Mouse (Mus musculus) left cerebral cortex, adult 11 months (tissue): ENCODE measurements at regions not wholly inside any gene's neighbourhood (a gene's known extent, or its start where the extent isn't known, plus 50 kb on each side); places are given as distances from the start of the nearest gene placed in this dataset.

Experiments used
- DNase-seq: peaks from one replicate; pipeline ENCODE4 v3.0.0; 2022; ENCODE audit warnings: low spot score

- DNase-seq = no peak
These were observed 253.5 kb upstream of the Cadm1 start for GRCm38 (mm10) chr9:47276303-47277005.

- no peak for DNase-seq
These were observed 250.6 kb upstream of the Cadm1 start for GRCm38 (mm10) chr9:47279410-47279809.

GRCm38 (mm10) chr9:47280146-47280545 lies 249.8 kb upstream of the Cadm1 start:
- no peak for DNase-seq

GRCm38 (mm10) chr9:47280598-47280997 lies 249.4 kb upstream of the Cadm1 start:
- DNase-seq = no peak

- no peak for DNase-seq
These were observed 246.1 kb upstream of the Cadm1 start for GRCm38 (mm10) chr9:47283746-47284455.

GRCm38 (mm10) chr9:47286930-47287722 lies 242.8 kb upstream of the Cadm1 start:
- no peak for DNase-seq

GRCm38 (mm10) chr9:47288587-47289199 lies 241.3 kb upstream of the Cadm1 start:
- no peak for DNase-seq

- no peak for DNase-seq
These were observed 229.3 kb upstream of the Cadm1 start for GRCm38 (mm10) chr9:47300633-47301032.

- DNase-seq = no peak
These were observed 222.7 kb upstream of the Cadm1 start for GRCm38 (mm10) chr9:47307125-47307751.

GRCm38 (mm10) chr9:47307752-47308500 lies 222.0 kb upstream of the Cadm1 start:
- DNase-seq = no peak

- DNase-seq = no peak
These were observed 216.5 kb upstream of the Cadm1 start for GRCm38 (mm10) chr9:47313433-47313832.

GRCm38 (mm10) chr9:47314236-47314635 lies 215.7 kb upstream of the Cadm1 start:
- no peak for DNase-seq

GRCm38 (mm10) chr9:47320345-47320744 lies 209.6 kb upstream of the Cadm1 start:
- DNase-seq = no peak

- no peak for DNase-seq
These were observed 208.7 kb upstream of the Cadm1 start for GRCm38 (mm10) chr9:47321106-47321789.

- no peak for DNase-seq
These were observed 207.7 kb upstream of the Cadm1 start for GRCm38 (mm10) chr9:47322293-47322692.

GRCm38 (mm10) chr9:47323051-47323450 lies 206.9 kb upstream of the Cadm1 start:
- DNase-seq = no peak

- DNase-seq = peak; percentile 9
These were observed 202.4 kb upstream of the Cadm1 start for GRCm38 (mm10) chr9:47327575-47327974.

- peak; percentile 15 for DNase-seq
These were observed 197.0 kb upstream of the Cadm1 start for GRCm38 (mm10) chr9:47332929-47333328.

- DNase-seq = no peak
These were observed 191.8 kb upstream of the Cadm1 start for GRCm38 (mm10) chr9:47338221-47338620.

GRCm38 (mm10) chr9:47346527-47347111 lies 183.4 kb upstream of the Cadm1 start:
- no peak for DNase-seq
